Mouse (Mus musculus) small intestine, adult 2 months (tissue): ENCODE results near the gene Snx29.

Source experiments
- CTCF ChIP-seq: fragments of 200-500 bp; IDR thresholded peaks from 2 replicates; pipeline ENCODE4 v1.5.1; 2012; ENCODE audit warnings: low read depth, mild to moderate bottlenecking, control low read depth, inconsistent platforms, low read length, moderate library complexity, mixed read lengths; ENCODE audit not compliant: insufficient replicate concordance, insufficient read length; ENCODE audit errors: extremely low read depth
- POLR2A ChIP-seq: fragments of 200-500 bp; IDR thresholded peaks from 2 replicates; pipeline ENCODE4 v1.6.1; 2012; ENCODE audit warnings: low read depth, mild to moderate bottlenecking, control low read depth, inconsistent platforms, low read length, moderate library complexity

DNA sequence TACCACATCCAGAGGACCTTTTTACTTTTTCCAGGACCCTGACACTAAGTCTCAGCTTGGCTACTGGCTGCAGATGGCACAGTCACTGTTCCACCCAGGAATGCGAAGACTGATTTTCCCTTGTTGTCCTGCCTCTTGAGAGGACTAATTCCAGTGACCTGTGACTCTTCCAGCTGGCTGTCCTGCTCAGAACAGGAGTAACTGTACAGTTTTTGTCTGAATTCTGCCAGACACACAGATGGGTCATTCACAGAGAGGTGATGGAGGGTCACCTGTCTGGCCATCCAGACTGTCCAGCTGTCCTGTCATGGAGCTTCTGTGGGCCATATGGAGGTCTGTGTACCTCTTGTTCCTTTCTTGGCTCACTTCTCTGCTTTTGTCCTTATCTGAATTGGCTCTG lies 153.6 kb downstream of the Snx29 start:
- no peak for TF ChIP-seq CTCF
- TF ChIP-seq POLR2A, result no peak
